Mouse (Mus musculus) CH12.LX (cell line): ENCODE measurements around the gene Aqp6.

Source experiments
- CTCF ChIP-seq, 2 experiments: IDR thresholded peaks in 1 of 2; conservative IDR thresholded peaks in 1 of 2; 2 replicates each; pipeline ENCODE4 v1.5.1; 2011 to 2012; ENCODE audit warnings: low read depth in 2 of 2, low read length in 2 of 2, improper control_type of control experiment in 1 of 2, inconsistent platforms in 1 of 2, mild to moderate bottlenecking in 1 of 2, moderate library complexity in 1 of 2
- EP300 ChIP-seq: IDR thresholded peaks from 2 replicates; pipeline ENCODE4 v1.6.1; 2011; ENCODE audit warnings: low read length, improper control_type of control experiment
- IRF4 ChIP-seq: IDR thresholded peaks from 2 replicates; pipeline ENCODE4 v1.6.1; 2014; ENCODE audit warnings: low read depth, mild to moderate bottlenecking, inconsistent platforms, low read length, improper control_type of control experiment
- NRF1 ChIP-seq: IDR thresholded peaks from 2 replicates; pipeline ENCODE4 v1.6.1; 2014; ENCODE audit warnings: low read depth, mild to moderate bottlenecking, inconsistent platforms, low read length, improper control_type of control experiment, moderate library complexity
- PAX5 ChIP-seq: IDR thresholded peaks from 2 replicates; pipeline ENCODE4 v1.6.1; 2012; ENCODE audit warnings: low read length, inconsistent platforms, mixed read lengths
- POLR2A ChIP-seq: IDR thresholded peaks from 2 replicates; pipeline ENCODE4 v1.6.1; 2011; ENCODE audit warnings: low read depth, mild to moderate bottlenecking, improper control_type of control experiment, low read length
- TBP ChIP-seq: conservative IDR thresholded peaks from 2 replicates; pipeline ENCODE4 v1.6.1; 2011; ENCODE audit warnings: low read depth, low read length, improper control_type of control experiment
- TCF12 ChIP-seq: IDR thresholded peaks from 2 replicates; pipeline ENCODE4 v1.6.1; 2014; ENCODE audit warnings: low read depth, mild to moderate bottlenecking, inconsistent platforms, low read length, improper control_type of control experiment
- ZC3H11A ChIP-seq: IDR thresholded peaks from 2 replicates; pipeline ENCODE4 v1.6.1; 2012; ENCODE audit warnings: low read depth, mild to moderate bottlenecking, inconsistent platforms, low read length, improper control_type of control experiment

DNA sequence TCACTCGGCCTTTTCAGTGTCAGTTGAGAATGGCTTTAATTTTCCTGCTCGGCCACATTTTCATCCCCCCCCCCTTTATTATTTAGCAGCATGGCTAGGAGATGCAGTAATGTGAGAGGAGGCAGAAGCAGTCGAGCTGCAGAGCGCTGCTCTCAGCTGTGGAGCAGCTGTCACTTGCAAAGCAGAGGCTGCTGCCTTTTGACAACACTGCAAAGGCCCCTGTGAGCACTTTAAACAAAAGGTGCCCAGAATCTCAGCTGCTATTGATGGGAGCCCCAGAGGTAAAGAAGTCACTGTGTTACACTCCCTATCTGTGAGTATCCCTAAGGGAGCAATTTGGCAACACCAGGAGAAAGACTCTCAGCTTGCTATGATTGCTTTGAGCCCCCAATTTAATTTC, 47.1 kb downstream of the Aqp6 start:
- no peak for TF ChIP-seq EP300
- no peak for TF ChIP-seq TBP
- no peak for TF ChIP-seq PAX5
- no peak for TF ChIP-seq TCF12
- TF ChIP-seq CTCF (conservative IDR thresholded peaks at IDR 0.05 in 1 of 2, IDR thresholded peaks at IDR 0.05 in 1 of 2; ENCODE audit: low read depth in 2 of 2, low read length in 2 of 2): no peak
- TF ChIP-seq POLR2A: no peak
- TF ChIP-seq NRF1: no peak
- no peak for TF ChIP-seq ZC3H11A
- TF ChIP-seq IRF4: no peak
